Mouse (Mus musculus) heart, embryonic 15.5 days (tissue): ENCODE data around the gene H2al2a. TPM values are rescaled to one million over a fixed set of nuclear protein-coding genes. Genes with fewer than 3 reads are reported as not detected.
"Not testable (repeated sequence)": the region's sequence is repeated elsewhere in the genome, so short reads cannot be mapped to it uniquely, and the experiment has no call there.

ENCODE experiments used
- ATAC-seq: fragments of 200-750 bp; cut with Nextera tagmentation; replicated peaks from 2 replicates; pipeline ENCODE4 v1.8.0; 2017; ENCODE audit warnings: low read depth, moderate TSS enrichment; ENCODE audit not compliant: insufficient number of reproducible peaks, insufficient read depth, low FRiP score
- H3K27ac ChIP-seq: fragments of 300-500 bp; sonication (generic); 2 replicates; pipeline ENCODE4 v1.5.1; 2015; ENCODE audit warnings: mild to moderate bottlenecking, inconsistent platforms
- H3K27me3 ChIP-seq: fragments of 300-500 bp; sonication (generic); 2 replicates; pipeline ENCODE4 v1.6.1; 2015; ENCODE audit warnings: inconsistent platforms
- H3K36me3 ChIP-seq: fragments of 300-500 bp; sonication (generic); 2 replicates; pipeline ENCODE4 v1.6.1; 2015; ENCODE audit warnings: mild to moderate bottlenecking, inconsistent platforms
- H3K4me1 ChIP-seq: fragments of 300-500 bp; sonication (generic); replicated peaks from 2 replicates; pipeline ENCODE4 v1.6.1; 2015; ENCODE audit warnings: inconsistent platforms
- H3K4me2 ChIP-seq: fragments of 300-500 bp; sonication (generic); 2 replicates; pipeline ENCODE4 v1.6.1; 2015; ENCODE audit warnings: inconsistent platforms, mild to moderate bottlenecking, moderate library complexity
- H3K4me3 ChIP-seq: fragments of 300-500 bp; sonication (generic); 2 replicates; pipeline ENCODE4 v1.5.1; 2015; ENCODE audit warnings: mild to moderate bottlenecking, inconsistent platforms
- H3K9ac ChIP-seq: fragments of 300-500 bp; sonication (generic); 2 replicates; pipeline ENCODE4 v1.6.1; 2015; ENCODE audit warnings: mild to moderate bottlenecking, inconsistent platforms
- H3K9me3 ChIP-seq: fragments of 300-500 bp; sonication (generic); replicated peaks from 2 replicates; pipeline ENCODE4 v1.6.1; 2016; ENCODE audit warnings: inconsistent platforms
- WGBS: fragments of 180-500 bp; shearing (Covaris S2); methylation state at CpG from one replicate; pipeline ENCODE4 v1.1.7; 2015; ENCODE audit warnings: mixed read lengths; 5-methylcytosine and 5-hydroxymethylcytosine counted together
- polyA plus RNA-seq: library from polyadenylated mRNA; unstranded; fragments of >200 nt; fragmentation: Nextera tagmentation; extraction: Ambion mirVana; gene quantifications from 2 replicates; pipeline ENCODE4 v1.2.1, GENCODE M21; 2015

Gene H2al2a
- polyA plus RNA-seq, 1 experiment from 2014 or later, result not detected

- Histone ChIP-seq H3K4me3 (no peak overlapping the region), H3K9ac (no peak overlapping the region), H3K27ac (no peak overlapping the region), H3K4me2 (no peak overlapping the region), H3K36me3 (no peaks in the 10 kb centered on the region), H3K4me1 (0 out of 2 replicates have a peak, but pooled peaks cover 3% of the 10 kb centered on the region), H3K9me3 (no peaks in the 10 kb centered on the region), H3K27me3 (no peaks in the 10 kb centered on the region)
- ATAC-seq, result no peak
- WGBS, result 91% methylated on average over 3 of the region's 3 CpGs
Measured at GRCm38 (mm10) chr2:18002306-18002705, 5.5 kb upstream of the H2al2a start.

GRCm38 (mm10) chr2:17989562-17989961 is 7.2 kb downstream of the H2al2a start:
- no peak for ATAC-seq
- H3K9ac ChIP-seq, result no peak overlapping the region

GRCm38 (mm10) chr2:17989115-17989514 is 7.6 kb downstream of the H2al2a start:
- Histone ChIP-seq H3K4me1 (no peaks in the 10 kb centered on the region), H3K9ac (no peak overlapping the region), H3K36me3 (no peaks in the 10 kb centered on the region), H3K4me2 (no peak overlapping the region), H3K9me3 (no peaks in the 10 kb centered on the region), H3K4me3 (no peak overlapping the region), H3K27me3 (no peaks in the 10 kb centered on the region), H3K27ac (no peak overlapping the region)
- ATAC-seq, result no peak
- WGBS, result 78% methylated on average over 3 of the region's 3 CpGs

More at GRCm38 (mm10) chr2:17989562-17989961, 7.2 kb downstream of the H2al2a start:
- Histone ChIP-seq H3K36me3 (no peaks in the 10 kb centered on the region), H3K4me3 (no peak overlapping the region), H3K4me2 (no peak overlapping the region), H3K9me3 (no peaks in the 10 kb centered on the region), H3K27ac (no peak overlapping the region), H3K4me1 (no peaks in the 10 kb centered on the region), H3K27me3 (no peaks in the 10 kb centered on the region)

- 82% methylated on average over 3 of the region's 3 CpGs for whole genome bisulfite sequencing
- Histone ChIP-seq H3K9ac (no peak overlapping the region), H3K27me3 (no peaks in the 10 kb centered on the region), H3K9me3 (no peaks in the 10 kb centered on the region), H3K4me2 (no peak overlapping the region), H3K27ac (no peak overlapping the region), H3K4me1 (no peaks in the 10 kb centered on the region), H3K4me3 (no peak overlapping the region), H3K36me3 (no peaks in the 10 kb centered on the region)
- ATAC-seq, result no peak
Measured at GRCm38 (mm10) chr2:17986694-17987093, 10.1 kb downstream of the H2al2a start.

- Histone ChIP-seq H3K4me1 (no peaks in the 10 kb centered on the region), H3K4me3 (no peak overlapping the region), H3K9me3 (no peaks in the 10 kb centered on the region), H3K27me3 (no peaks in the 10 kb centered on the region), H3K4me2 (no peak overlapping the region), H3K27ac (no peak overlapping the region), H3K36me3 (no peaks in the 10 kb centered on the region), H3K9ac (no peak overlapping the region)
- no peak for ATAC-seq
- WGBS, result 95% methylated on average over 3 of the region's 3 CpGs
Measured at GRCm38 (mm10) chr2:17984774-17985173, 12.0 kb downstream of the H2al2a start.

- no peak overlapping the region for H3K4me2 ChIP-seq
- H3K27me3 ChIP-seq, result no peaks in the 10 kb centered on the region
- 93% methylated on average over 1 of the region's 1 CpGs for WGBS
- H3K9me3 ChIP-seq, result no peaks in the 10 kb centered on the region
- no peak overlapping the region for H3K27ac ChIP-seq
- no peak overlapping the region for H3K4me3 ChIP-seq
- H3K9ac ChIP-seq, result no peak overlapping the region
- no peaks in the 10 kb centered on the region for H3K4me1 ChIP-seq
- ATAC-seq, result no peak
- H3K36me3 ChIP-seq, result no peaks in the 10 kb centered on the region
Measured at GRCm38 (mm10) chr2:17982747-17983146, 14.0 kb downstream of the H2al2a start.

GRCm38 (mm10) chr2:17978706-17979105 is 18.1 kb downstream of the H2al2a start:
- Histone ChIP-seq H3K27ac (no peak overlapping the region), H3K36me3 (no peaks in the 10 kb centered on the region), H3K4me3 (no peak overlapping the region), H3K4me1 (peaks cover 5% of the 10 kb centered on the region; the same call in 1 of the 2 replicates), H3K27me3 (no peaks in the 10 kb centered on the region), H3K4me2 (no peak overlapping the region), H3K9ac (no peak overlapping the region), H3K9me3 (no peaks in the 10 kb centered on the region)
- no peak for ATAC-seq
- WGBS, result 86% methylated on average over 6 of the region's 6 CpGs

- H3K4me2 ChIP-seq, H3K9ac ChIP-seq, H3K4me3 ChIP-seq, H3K9me3 ChIP-seq, H3K4me1 ChIP-seq, H3K27me3 ChIP-seq, H3K27ac ChIP-seq, ATAC-seq, H3K36me3 ChIP-seq: not testable (repeated sequence)
- WGBS, result 91% methylated on average over 7 of the region's 7 CpGs
Measured at GRCm38 (mm10) chr2:17978251-17978650, 18.5 kb downstream of the H2al2a start.

- H3K9me3 ChIP-seq, H3K9ac ChIP-seq: not testable (repeated sequence)
Measured at GRCm38 (mm10) chr2:17977645-17978044, 19.1 kb downstream of the H2al2a start.

GRCm38 (mm10) chr2:17975601-17976327 is 21.0 kb downstream of the H2al2a start:
- no peak overlapping the region for H3K9ac ChIP-seq
- ATAC-seq, result no peak
- H3K27ac ChIP-seq, result no peak overlapping the region
- H3K4me3 ChIP-seq, result no peak overlapping the region
- no peaks in the 10 kb centered on the region for H3K27me3 ChIP-seq
- peaks cover 5% of the 10 kb centered on the region; the same call in 1 of the 2 replicates for H3K4me1 ChIP-seq
- H3K9me3 ChIP-seq, result no peaks in the 10 kb centered on the region
- 32% methylated on average over 4 of the region's 4 CpGs for WGBS
- no peaks in the 10 kb centered on the region for H3K36me3 ChIP-seq
- no peak overlapping the region for H3K4me2 ChIP-seq

More at GRCm38 (mm10) chr2:17977645-17978044, 19.1 kb downstream of the H2al2a start:
- not testable (repeated sequence) for H3K27me3 ChIP-seq, H3K27ac ChIP-seq, ATAC-seq, H3K4me1 ChIP-seq, H3K4me2 ChIP-seq, H3K36me3 ChIP-seq, H3K4me3 ChIP-seq

- Histone ChIP-seq H3K4me1 (peaks cover 5% of the 10 kb centered on the region; the same call in 1 of the 2 replicates), H3K27me3 (no peaks in the 10 kb centered on the region), H3K36me3 (no peaks in the 10 kb centered on the region), H3K9ac (no peak overlapping the region), H3K4me3 (no peak overlapping the region), H3K9me3 (no peaks in the 10 kb centered on the region), H3K4me2 (no peak overlapping the region), H3K27ac (no peak overlapping the region)
- 0 out of 2 replicates have a peak, but pooled peaks have one; percentile 27 for ATAC-seq
- WGBS, result 49% methylated on average over 2 of the region's 2 CpGs
Measured at GRCm38 (mm10) chr2:17973868-17974440, 22.8 kb downstream of the H2al2a start.

GRCm38 (mm10) chr2:17973246-17973645 is 23.5 kb downstream of the H2al2a start:
- no peak for ATAC-seq
- Histone ChIP-seq H3K4me3 (no peak overlapping the region), H3K9ac (no peak overlapping the region), H3K4me2 (no peak overlapping the region), H3K9me3 (no peaks in the 10 kb centered on the region), H3K27ac (no peak overlapping the region), H3K4me1 (peaks cover 5% of the 10 kb centered on the region; the same call in 1 of the 2 replicates), H3K27me3 (no peaks in the 10 kb centered on the region), H3K36me3 (no peaks in the 10 kb centered on the region)
- 71% methylated on average over 5 of the region's 5 CpGs for WGBS
